Mouse (Mus musculus): ENCODE results near the gene Cacng7.
"Not testable (repeated sequence)": the region's sequence is repeated elsewhere in the genome, so short reads cannot be mapped to it uniquely, and the experiment has no call there.

Gene Cacng7

DNA sequence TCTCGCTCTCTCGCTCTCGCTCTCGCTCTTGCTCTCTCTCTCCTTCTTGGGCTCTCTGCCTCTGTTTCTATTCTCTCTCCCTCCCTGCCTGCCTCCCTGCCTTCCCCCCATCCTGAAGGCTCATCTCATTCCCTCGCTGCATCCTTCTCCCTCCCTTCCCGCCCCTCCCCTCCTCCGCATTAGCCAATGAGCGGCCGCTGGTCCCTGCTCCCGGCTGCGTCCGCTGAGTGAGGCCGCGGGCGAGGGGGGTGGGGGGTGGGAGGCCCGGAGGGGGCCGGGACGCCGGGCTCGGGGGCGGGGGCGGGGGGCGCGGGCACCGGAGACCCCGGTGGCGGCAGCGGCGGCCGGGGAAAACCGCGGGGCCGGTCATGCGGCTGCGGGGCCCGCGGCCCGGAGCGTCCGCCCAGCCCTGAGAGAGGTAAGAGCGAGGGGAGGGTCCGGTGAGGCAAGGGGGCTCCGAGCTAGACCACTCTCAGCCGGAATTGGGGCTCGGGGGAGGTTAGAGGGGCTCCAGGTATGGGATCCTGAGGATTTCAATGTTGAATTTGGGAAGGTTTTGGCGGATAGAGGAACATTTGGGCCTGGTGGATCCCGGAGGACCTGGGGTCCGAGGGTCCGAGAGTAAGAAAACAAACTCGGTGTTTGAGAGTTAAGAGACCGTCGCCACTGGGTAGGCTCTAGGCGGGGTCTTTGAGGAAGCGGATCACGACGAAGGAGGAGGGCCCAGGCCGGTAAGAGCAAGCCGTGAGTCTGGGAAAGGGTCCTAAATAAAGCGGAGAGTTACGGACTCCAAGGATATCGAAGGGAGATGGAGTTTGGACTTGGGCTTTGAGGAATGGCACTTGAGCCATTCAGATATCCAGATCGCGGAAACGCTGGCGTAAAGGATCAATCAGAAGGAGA, at the start of gene Cacng7:
Cacng7 (plus strand) TSS at position 337 of the 903 bp plus-strand sequence.
- no peak for DNase-seq (ENCODE audit: low read depth)

DNA sequence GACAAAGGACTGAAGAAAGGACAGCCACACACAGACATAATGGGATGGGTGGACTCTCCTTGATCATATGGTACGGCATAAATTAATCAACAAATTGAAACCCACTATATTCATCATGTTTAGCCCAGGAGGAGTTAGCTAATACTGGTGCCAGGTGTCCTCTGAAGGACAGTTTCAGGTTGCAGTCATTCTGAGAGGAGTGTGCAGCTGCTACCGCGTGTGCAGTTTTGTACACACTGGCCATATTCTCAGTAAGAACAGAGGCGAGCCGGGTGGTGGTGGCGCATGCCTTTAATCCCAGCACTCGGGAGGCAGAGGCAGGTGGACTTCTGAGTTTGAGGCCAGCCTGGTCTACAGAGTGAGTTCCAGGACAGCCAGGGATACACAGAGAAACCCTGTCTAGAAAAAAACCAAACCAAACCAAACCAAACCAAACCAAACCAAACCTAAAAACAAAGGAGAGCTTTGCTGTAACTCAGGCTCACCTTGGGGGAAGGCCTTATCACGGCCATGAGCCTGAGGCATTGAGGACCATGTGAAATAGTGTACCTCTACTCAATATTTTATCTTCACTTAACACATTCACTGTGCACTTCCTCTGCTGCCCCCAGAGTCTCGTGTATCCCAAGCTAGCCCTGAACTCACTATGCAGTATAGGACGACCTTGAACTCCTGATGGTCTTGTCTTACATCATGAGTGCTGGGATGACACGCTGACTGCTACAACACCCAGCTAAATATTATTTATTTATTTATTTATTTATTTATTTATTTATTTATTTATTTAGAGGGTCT, 49.5 kb upstream of the Cacng7 start:
- no peak for DNase-seq (ENCODE audit: low read depth)

DNA sequence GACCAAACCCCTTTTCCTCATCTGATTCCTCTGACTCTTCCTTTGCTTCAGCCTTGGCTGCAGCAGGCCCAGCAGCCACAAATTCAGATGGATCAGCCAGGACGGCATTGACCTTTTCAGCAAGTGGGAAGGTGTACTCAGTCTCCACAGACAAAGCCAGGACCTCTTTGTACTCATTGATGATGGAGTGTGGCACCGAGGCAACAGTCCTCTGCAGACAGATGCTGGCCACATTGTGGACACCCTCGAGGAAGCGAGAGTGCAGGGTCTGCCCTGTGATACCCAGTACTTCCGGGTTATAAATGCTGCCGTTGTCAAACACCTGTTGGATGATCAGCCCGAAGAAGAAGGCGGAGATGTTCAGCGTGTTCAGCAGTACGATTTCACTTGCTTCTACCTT, 48.2 kb upstream of the Cacng7 start:
- no peak for DNase-seq (ENCODE audit: low read depth)

DNA sequence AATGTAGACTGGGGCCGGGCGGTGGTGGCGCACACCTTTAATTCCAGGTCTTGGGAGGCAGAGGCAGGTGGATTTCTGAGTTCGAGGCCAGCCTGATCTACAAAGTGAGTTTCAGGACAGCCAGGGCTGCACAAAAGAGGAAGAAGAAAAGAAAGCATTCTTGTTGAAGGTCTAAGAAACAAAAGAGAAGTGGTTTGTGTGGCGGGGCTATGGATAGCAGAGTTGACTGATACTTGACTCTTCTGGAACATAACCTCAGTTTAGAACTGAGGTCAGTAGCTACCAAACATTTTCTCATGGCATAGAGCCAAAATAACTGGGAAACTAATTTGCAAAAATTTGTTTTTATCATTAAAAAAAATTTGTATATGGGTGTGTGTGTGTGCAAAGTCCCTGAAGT, 46.7 kb upstream of the Cacng7 start:
- DNase-seq (ENCODE audit: low read depth): no peak

DNA sequence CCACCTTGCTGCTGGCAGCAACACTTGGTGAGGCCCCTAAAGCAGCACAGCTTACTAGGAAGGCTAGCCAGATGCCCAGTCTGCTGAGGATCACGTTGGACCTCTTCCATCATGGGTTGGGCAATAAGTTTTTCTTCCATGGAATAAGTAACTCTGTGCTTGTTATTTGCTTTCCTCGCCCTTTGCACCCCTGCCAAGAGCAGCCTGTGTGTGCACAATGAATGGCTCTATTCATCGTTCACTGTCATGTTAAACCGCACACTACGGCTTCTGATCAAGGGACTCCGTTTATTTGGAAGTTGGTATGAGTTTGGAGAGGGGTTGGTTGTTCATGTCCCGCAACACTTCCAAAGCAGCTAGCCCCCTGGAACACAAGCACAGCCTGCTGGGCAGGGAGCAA, 45.6 kb upstream of the Cacng7 start:
- DNase-seq (ENCODE audit: low read depth): no peak

DNA sequence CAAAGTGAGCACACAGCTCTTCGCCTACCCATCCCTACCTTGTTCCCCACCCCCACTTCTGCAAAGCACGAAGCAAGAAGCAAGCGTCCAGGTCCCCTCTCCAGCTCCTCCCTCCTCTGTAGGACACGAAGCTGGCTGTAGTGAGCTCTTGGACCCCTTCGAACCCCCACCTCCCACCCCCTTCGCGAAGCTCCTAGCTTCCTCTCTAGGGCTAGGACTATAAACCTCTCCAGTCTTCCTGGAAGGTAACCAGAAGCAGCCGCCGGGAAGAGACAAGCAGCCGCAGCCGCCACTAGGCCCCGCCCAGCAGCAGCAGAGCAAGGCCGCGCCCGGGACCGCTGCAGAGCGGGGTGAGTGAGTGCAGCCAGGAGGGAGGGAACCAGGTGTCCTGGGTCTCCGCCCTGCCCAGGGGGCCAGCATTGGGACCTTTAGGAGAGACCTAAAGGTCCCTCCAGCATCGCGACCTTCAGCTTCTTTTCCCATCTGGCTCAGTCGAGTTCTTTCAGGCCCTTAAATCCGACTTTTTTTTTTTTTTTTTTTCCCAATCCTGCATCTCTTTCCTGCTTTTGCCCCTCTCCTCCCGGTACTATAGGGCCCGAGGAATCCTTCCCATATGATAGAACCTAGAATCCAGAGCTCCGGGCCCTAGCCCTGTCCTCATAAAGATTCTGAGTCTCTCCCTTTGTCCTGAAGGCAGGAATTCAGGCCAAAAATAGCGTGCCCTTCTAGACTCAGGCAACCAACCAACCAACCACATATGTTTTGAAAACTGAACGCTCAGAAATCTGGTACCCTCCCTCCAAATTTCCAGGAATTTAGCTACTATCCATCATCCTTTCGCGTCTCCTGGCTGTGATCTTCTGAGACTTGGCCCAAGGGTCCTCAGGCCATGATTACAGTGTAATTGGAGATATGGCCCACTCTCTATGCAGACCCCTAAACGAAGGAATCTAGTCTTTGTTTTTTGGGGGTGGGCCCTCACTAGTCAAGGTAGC, 43.5 kb upstream of the Cacng7 start, which contains the start of the genes Myadm and Prkcg:
Myadm (plus strand) TSS at position 105 of the 995 bp plus-strand sequence.
Prkcg (plus strand) TSS at position 204 of the 995 bp plus-strand sequence.
- DNase-seq (ENCODE audit: low read depth): peak; percentile 60

DNA sequence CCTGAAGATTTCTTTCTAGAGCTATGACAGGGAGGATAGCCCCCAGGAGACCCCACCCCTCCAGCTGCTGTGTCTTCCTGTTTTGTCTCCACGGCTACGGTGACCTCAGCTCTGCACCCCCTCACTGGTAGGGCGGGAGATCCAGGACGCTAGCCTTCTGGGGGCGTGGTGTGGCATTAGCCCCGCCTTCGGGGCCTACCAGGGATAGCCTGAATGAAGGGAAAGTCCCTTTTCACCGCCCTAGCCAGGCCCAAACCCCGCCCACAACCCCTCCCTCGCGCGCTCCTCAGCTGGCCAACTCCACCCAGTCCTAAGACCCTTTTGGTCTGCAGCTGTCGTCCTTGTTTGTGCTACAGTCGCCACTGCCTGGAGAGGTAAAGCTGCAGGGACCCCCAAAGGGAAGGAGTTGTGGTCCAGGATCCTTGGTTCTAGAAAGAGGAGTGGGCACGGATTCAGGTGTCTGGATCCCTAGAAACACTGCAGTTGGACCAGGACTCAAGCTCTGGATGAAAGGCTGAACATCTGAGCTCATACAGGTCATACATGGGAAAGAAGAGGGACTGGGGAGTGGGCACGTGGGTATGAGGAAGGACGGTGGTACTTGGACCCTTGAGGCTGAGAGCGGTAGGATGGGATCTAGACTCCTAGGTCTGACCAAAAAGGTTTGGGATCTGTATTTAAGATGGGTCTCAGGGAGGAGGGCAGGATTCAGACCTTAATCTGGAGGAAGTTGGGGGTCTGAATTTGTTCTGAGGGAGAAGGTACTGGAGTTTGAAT, 42.3 kb upstream of the Cacng7 start:
- DNase-seq (ENCODE audit: low read depth): peak; percentile 98

DNA sequence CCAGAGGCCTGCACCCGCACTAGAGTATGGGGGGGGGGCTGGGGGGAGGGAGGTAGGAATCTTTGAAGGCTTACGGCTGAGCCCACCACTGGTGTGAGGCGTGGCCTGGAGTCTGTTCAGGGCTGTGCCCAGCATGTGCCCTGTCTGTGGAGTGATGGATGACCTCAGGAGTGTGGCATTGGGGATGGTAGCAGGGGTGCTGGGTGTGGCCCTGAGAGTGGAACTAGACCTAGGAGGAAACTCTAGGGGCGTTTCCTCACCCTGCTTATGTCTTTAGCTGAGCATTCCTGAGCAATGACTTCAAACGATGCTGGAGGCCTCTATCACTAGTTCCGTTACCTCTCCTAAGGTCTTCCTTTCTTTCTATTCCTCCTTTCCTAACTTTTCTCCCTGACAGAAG, 41.6 kb upstream of the Cacng7 start:
- DNase-seq (ENCODE audit: low read depth): no peak

DNA sequence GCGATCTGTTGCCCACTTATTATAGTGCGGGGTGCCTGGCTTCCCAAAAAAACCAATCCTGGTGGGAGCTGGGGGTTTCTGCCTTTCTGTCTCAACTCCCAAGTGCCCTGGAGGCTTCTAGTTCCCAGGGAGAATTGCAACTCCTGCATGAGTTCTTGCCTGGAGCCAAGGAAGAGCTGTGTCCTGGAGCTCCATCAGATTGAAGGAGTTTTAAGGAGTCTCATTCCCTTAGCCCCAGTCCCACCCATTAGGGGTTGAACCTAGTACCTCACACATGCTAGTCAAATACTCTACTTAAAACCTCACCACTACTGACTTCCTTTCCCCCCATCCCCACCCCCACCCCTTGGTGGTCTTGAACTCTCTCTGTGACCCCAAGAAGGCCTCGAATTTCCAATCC, 41.0 kb upstream of the Cacng7 start:
- DNase-seq (ENCODE audit: low read depth): no peak

DNA sequence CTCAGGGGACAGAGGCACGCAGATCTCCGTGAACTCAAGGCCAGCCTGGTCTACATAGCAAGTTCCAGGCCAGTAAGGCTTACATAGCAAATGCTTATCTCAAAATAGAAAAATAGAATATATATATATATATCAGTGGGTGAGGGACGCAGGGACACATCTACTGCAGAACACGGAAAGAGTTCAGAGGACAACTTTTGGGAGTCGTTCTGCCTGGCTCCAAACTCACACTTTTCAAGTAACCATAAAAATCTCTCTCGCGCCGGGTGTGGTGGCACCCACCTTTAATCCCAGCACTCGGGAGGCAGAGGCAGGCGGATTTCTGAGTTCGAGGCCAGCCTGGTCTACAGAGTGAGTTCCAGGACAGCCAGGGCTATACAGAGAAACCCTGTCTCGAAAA, 40.5 kb upstream of the Cacng7 start:
- not testable (repeated sequence) for DNase-seq (ENCODE audit: low read depth)

DNA sequence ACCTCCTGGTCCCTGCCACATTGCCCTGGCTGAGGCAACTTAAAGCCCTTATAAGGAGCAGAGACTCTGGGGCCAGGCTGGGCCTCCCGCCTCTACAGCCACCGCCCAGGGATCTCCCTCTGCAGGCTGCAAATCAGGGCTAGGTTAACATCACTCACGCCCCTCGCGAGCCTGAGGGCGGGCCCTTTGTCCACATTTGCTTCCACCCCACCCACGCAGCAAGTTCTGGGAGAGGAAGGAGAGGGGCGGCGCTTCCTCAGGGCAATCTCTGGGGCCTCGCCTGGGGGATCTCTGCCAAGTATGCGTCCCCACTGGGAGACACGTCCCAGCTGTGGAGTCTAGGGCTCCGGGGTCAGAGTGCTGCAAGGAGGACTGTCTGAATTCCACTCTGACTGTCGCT, 40.0 kb upstream of the Cacng7 start:
- DNase-seq (ENCODE audit: low read depth): peak; percentile 86

DNA sequence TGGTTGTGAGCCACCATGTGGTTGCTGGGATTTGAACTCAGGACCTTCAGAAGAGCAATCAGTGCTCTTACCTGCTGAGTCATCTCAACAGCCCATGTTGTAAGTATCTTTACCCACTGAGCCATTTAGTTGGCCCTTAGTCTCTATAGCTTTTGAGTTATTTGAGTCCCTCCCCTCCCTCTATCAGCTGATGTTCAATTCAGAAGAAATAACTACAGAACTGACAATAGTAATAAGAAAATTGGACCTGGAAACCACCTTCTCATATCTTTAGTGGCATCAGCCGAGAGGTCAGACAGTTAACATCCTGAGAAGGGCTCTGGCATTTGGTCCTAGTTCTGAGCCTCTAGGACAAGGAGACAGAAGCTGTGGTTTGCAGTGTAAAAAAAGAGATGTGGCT, 38.0 kb upstream of the Cacng7 start:
- no peak for DNase-seq (ENCODE audit: low read depth)

DNA sequence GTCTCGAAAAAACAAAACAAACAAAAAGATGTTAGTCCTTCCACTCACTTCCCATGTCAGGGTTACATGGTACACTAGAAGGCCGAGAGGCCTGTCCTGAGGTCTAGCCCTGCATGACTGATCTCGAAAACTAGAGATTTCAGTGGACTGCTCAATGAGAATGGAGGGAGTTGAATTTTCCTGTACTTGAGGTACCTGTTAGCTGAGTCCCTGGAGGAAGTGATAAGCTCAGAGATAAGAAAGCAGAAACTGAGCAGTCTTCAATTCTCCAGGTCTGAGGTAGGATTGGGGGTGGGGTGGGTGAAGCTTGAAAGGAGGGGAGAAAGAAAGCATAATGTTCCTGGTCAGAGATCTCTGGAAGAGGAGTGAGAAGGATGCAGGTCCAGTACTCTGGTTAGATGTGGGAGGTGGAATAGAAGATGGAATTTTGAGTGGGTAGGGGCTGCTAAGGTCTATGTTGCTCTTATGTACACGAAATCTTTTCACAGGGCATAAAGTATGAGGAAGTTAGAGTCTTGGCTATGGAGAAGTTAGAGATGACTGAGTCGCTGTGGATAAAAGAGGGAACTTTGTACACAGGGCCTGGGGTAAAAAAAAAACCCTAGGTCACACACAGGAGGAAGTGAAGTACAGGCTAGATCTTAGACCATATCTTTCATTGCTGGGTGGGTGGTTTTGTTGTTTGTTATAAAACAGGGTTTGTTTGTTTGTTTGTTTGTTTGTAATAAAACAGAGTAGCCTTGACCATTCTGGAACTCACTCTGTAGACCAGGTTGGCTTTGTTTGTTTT, 37.2 kb upstream of the Cacng7 start:
- no peak for DNase-seq (ENCODE audit: low read depth)

DNA sequence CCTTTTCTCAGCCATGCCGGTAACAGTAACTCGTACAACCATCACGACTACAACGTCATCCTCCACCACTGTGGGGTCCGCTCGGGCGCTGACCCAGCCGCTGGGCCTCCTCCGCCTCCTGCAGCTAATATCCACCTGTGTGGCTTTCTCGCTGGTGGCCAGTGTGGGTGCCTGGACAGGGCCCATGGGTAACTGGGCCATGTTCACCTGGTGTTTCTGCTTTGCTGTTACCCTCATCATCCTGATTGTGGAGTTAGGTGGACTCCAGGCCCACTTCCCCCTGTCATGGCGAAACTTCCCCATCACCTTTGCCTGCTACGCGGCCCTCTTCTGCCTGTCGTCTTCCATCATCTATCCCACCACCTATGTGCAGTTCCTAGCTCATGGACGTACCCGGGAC, 36.0 kb upstream of the Cacng7 start:
- DNase-seq (ENCODE audit: low read depth): no peak

DNA sequence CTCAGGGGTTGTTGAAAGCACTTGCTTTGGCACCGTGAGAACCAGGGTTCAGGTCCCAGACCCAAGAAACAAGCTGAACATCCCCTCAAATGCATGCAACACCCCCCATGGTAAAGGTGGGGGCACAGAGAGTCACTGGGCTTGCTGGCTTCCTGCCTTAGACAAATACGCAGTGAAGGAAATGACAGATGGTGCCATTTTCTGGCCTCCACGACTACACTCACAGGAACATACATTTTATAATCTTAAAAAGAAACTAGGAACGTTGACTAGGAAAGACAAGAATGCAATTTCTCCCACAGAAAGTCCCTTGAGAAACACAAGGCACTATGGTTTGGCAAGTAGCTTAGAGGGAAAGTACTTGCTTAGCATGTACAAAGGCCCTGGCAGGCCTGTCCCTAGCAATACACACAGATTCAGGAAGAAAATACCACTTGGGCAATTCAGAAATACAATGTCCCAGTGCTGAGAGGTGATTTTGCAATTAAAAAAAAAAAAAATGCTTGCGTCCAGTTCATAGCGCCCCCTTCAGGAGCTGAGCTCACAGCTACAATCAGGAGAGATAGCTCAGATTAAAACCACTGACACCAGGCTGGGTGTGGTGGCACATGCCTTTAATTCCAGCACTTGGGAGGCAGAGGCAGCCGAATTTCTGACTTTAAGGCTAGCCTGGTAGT, 32.7 kb upstream of the Cacng7 start:
- no peak for DNase-seq (ENCODE audit: low read depth)

DNA sequence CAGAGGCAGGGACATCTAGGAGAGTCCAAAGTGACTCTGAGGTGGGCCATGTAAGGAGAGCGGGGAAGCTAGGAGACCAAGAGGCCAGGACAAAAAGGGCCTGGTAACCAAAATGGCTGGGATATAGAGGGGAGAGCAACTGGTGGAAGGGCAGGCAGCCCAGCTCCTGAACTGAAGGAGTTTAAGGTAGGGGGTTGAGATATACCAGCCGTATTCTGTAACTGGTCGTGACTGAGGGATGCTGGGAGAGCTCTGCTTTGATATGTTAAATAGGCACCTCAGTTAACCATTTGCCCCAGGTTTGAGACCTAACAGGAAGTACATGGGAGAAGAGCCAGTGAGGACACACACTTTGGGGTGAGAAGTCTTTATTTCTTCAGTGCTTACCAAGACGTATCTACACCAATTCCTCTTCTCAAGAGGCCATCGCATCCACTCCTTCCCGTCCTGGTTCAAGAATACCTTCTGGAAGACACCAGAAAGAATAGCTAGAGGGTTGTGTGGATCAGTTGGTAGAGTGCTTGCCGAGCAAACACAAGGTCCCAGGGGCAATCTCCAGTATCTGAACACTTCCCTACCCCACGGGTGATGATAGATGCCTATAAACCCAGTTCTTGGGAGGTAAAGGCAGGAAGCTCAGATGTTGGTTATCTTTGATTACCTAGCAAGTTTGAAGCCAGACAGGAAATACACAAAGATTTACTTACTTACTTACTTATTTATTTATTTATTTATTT, 31.7 kb upstream of the Cacng7 start:
- DNase-seq (ENCODE audit: low read depth): no peak

DNA sequence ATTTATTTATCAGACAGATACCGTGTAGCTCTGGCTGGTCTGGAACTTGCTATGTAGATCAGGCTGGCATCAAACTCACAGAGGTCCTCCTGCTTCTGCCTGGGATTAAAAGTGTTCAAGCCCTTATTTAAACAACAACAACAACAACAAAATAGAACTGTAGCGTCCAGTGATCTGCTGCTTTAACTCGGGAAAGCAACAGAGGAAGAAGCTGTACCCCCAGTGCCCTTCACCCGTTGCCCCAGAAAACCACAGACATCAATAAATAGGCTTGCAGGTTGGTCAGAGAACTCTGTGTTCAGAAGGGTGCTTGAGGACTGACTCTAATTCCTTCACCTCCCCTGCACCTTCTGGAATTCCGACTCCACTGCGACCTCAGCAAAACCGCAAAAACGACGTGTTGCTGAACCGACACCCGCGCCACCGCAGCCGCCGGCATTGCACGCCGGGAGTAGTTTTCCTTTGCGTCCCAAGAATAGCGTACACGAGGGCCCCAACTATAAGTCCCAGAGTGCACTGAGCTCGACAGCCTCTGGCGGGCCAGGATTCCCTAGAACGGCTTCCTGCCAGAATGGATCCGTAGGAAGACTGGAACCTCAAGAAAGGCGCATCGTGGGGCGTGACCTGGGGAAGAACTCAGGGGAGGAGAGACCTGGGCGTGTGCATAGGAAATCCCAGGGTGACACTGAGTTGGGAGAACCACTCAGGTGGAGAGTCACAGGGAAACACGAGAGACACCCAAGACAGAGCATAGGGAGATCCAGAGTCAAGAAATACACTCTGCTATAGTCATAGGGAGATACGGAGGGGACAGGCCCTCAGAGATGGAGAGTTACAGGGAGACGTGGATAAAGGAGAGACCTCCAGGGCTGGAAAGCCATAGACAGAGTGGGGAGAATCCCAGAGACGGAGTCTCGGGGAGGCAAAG, 30.9 kb upstream of the Cacng7 start:
- DNase-seq (ENCODE audit: low read depth): no peak

Data from c-Kit-positive CD71-negative TER-119-negative erythroid progenitor cells, embryonic 14.5 days (primary cell).